In genomic region chr2:120049632-120050274, GRCm38 (mm10) we compare ENCODE assay signal across 8 mouse cellular contexts. TPM values are rescaled to one million over a fixed set of nuclear protein-coding genes. Genes with fewer than 3 reads are reported as not detected.
A peak's percentile ranks its signal among the peaks of the same experiment; 100 is the strongest.
DNase-seq lines count a peak whose midpoint lies in the region; ATAC-seq lines count a peak whose summit lies in the region.

No protein-coding gene starts in this region.

- ATAC-seq in hindbrain, embryonic 11.5 days (ENCODE audit: low FRiP score), result no peak
- no peak for ATAC-seq in hindbrain, embryonic 16.5 days

- no peaks in the 10 kb centered on the region for H3K36me3 ChIP-seq in hindbrain, embryonic 11.5 days (ENCODE audit: control insufficient read depth, insufficient read depth, low read length)
- H3K36me3 ChIP-seq in hindbrain, embryonic 16.5 days (ENCODE audit: control insufficient read depth, insufficient read depth, low read length), result no peaks in the 10 kb centered on the region

- H3K4me3 ChIP-seq in hindbrain, embryonic 11.5 days (ENCODE audit: low read depth, low read length), result no peak overlapping the region
- no peak overlapping the region for H3K4me3 ChIP-seq in hindbrain, embryonic 16.5 days (ENCODE audit: low read length)

- H3K4me2 ChIP-seq in hindbrain, embryonic 11.5 days (replicated peaks; ENCODE audit: low read depth, low read length), result no peak overlapping the region
- no peak overlapping the region for H3K4me2 ChIP-seq in hindbrain, embryonic 16.5 days (ENCODE audit: low read length)

- no peaks in the 10 kb centered on the region for H3K27me3 ChIP-seq in hindbrain, embryonic 11.5 days (ENCODE audit: control insufficient read depth, insufficient read depth, low read length)
- no peaks in the 10 kb centered on the region for H3K27me3 ChIP-seq in hindbrain, embryonic 16.5 days (replicated peaks; ENCODE audit: control insufficient read depth, insufficient read depth, low read length)

- peak; percentile 46 for DNase-seq in hindbrain, embryonic 11.5 days (ENCODE audit: low spot score)
- DNase-seq in 416B (ENCODE audit: low read depth), result peak; percentile 35
- peak; percentile 56 for DNase-seq in MN1 (ENCODE audit: low spot score)
- peak; percentile 54 for DNase-seq in gastrocnemius, postnatal 14 days
- DNase-seq in kidney, postnatal 4 days, result peak; percentile 80 to 82
- DNase-seq in ovary, postnatal 36 days (ENCODE audit: low spot score), result peak; percentile 59
- DNase-seq in left cerebral cortex, postnatal 10 days (ENCODE audit: extremely low spot score in 1 of 2, low spot score in 2 of 2), result no peak

- no peaks in the 10 kb centered on the region for H3K4me1 ChIP-seq in hindbrain, embryonic 11.5 days (replicated peaks; ENCODE audit: control insufficient read depth, insufficient read depth, low read length)
- H3K4me1 ChIP-seq in hindbrain, embryonic 16.5 days (ENCODE audit: control insufficient read depth, insufficient read depth, low read depth, low read length), result no peaks in the 10 kb centered on the region

- no peaks in the 10 kb centered on the region for H3K9me3 ChIP-seq in hindbrain, embryonic 11.5 days (ENCODE audit: control insufficient read depth, low read length)
- H3K9me3 ChIP-seq in hindbrain, embryonic 16.5 days (ENCODE audit: control insufficient read depth, low read length), result no peaks in the 10 kb centered on the region

- intact Hi-C loops in gastrocnemius, postnatal 14 days (cut with DNase I; ENCODE audit: low total_unique reads), result loop anchor here (2.0 to 5.0 kb wide), 2 partner anchors 21 to 33 kb away; no protein-coding TSS in a partner anchor
- intact Hi-C loops in left cerebral cortex, postnatal 10 days (cut with DNase I), result no loop called here

- whole genome bisulfite sequencing in hindbrain, embryonic 11.5 days, result 63% methylated on average over 10 of the region's 10 CpGs
- WGBS in hindbrain, embryonic 16.5 days, result 61% methylated on average over 10 of the region's 10 CpGs

- H3K27ac ChIP-seq in hindbrain, embryonic 11.5 days (ENCODE audit: low read depth, low read length), result no peak overlapping the region
- H3K27ac ChIP-seq in hindbrain, embryonic 16.5 days (ENCODE audit: low read depth, low read length), result no peak overlapping the region

- no peak overlapping the region for H3K9ac ChIP-seq in hindbrain, embryonic 11.5 days (ENCODE audit: low read depth, low read length)
- no peak overlapping the region for H3K9ac ChIP-seq in hindbrain, embryonic 16.5 days (ENCODE audit: low read depth, low read length)

RNA-seq across cellular contexts. Expression of gene Pla2g4b, which starts 16.5 kb away (rescaled TPM):
- polyA plus RNA-seq in hindbrain, embryonic 11.5 days (2014; fragmentation: Nextera tagmentation; extraction: Ambion mirVana), result 1.6 and 2.5 TPM in 2 replicates
- polyA plus RNA-seq in hindbrain, embryonic 16.5 days (2015; fragmentation: Nextera tagmentation; extraction: Ambion mirVana), result 1.9 and 4.0 TPM in 2 replicates
- total RNA-seq in gastrocnemius, postnatal 14 days (2021), result under 1 TPM; 0.51 to 0.84 TPM
- total RNA-seq in left cerebral cortex, postnatal 10 days (2021), result 1 to 10 TPM; 2.6 to 3.3 TPM

RNA-seq across cellular contexts. Expression of gene Gm28042, which starts 22.5 kb away (rescaled TPM):
- polyA plus RNA-seq in hindbrain, embryonic 11.5 days (2014; fragmentation: Nextera tagmentation; extraction: Ambion mirVana), result 3.1 and 5.3 TPM in 2 replicates
- polyA plus RNA-seq in hindbrain, embryonic 16.5 days (2015; fragmentation: Nextera tagmentation; extraction: Ambion mirVana), result 3.7 and 5.3 TPM in 2 replicates
- under 1 TPM; 0.41 to 0.42 TPM for total RNA-seq in gastrocnemius, postnatal 14 days (2021)
- total RNA-seq in left cerebral cortex, postnatal 10 days (2021), result 1 to 10 TPM in 1 of 2 experiments, under 1 TPM in 1; 0.71 to 1.6 TPM

RNA-seq across cellular contexts. Expression of gene Jmjd7, which starts 22.5 kb away (rescaled TPM):
- polyA plus RNA-seq in hindbrain, embryonic 11.5 days (2014; fragmentation: Nextera tagmentation; extraction: Ambion mirVana), result 22.2 and 25.4 TPM in 2 replicates
- polyA plus RNA-seq in hindbrain, embryonic 16.5 days (2015; fragmentation: Nextera tagmentation; extraction: Ambion mirVana), result 17.0 and 17.7 TPM in 2 replicates
- total RNA-seq in gastrocnemius, postnatal 14 days (2021), result 1 to 10 TPM; 3.0 to 4.7 TPM
- total RNA-seq in left cerebral cortex, postnatal 10 days (2021), result 1 to 10 TPM; 5.6 to 6.2 TPM

Comparison
In these comparisons a context has a peak if more than half of its experiments do, and no peak if none do; other contexts are left out.
1. DNase-seq: peak in hindbrain, embryonic 11.5 days (single experiment), 416B (single experiment), MN1 (single experiment), gastrocnemius, postnatal 14 days (single experiment), kidney, postnatal 4 days (2 of 2) and ovary, postnatal 36 days (single experiment); none in left cerebral cortex, postnatal 10 days (0 of 2).